Mouse (Mus musculus) left cerebral cortex, adult 2 months (tissue): ENCODE data around the gene Agbl3. TPM values are rescaled to one million over a fixed set of nuclear protein-coding genes. Genes with fewer than 3 reads are reported as not detected.
A peak's percentile ranks its signal among the peaks of the same experiment; 100 is the strongest.

Experiments used
- DNase-seq, 2 experiments: peaks; one replicate each; pipeline ENCODE4 v3.0.0; 2021 to 2022; ENCODE audit warnings: low spot score in 2 of 2, mixed read lengths in 1 of 2; ENCODE audit errors: extremely low spot score in 1 of 2
- H3K27ac ChIP-seq: fragments of 200-600 bp; 2 replicates; pipeline ENCODE4 v1.8.1; 2022
- H3K4me3 ChIP-seq: fragments of 200-600 bp; 2 replicates; pipeline ENCODE4 v1.8.1; 2022
- CTCF ChIP-seq: fragments of 200-600 bp; IDR thresholded peaks from 2 replicates; pipeline ENCODE4 v1.8.1; 2022; ENCODE audit warnings: antibody characterized with exemption, mild to moderate bottlenecking, moderate library complexity
- intact Hi-C: fragments of 180-260 bp; cut with DNase I; formaldehyde crosslinking; loops from one replicate; pipeline ENCODE4 v1.15.1; 2025
- total RNA-seq, 2 experiments: library from RNA; stranded (reverse); gene quantifications; 2 replicates each; pipeline ENCODE4 v1.2.3; 2021

Agbl3 gene
- total RNA-seq, 2 experiments from 2014 or later, result 13.8 to 14.3 TPM

GRCm38 (mm10) chr6:34754448-34754847 is 25.8 kb upstream of the Agbl3 start:
- H3K27ac ChIP-seq, result no peak overlapping the region
- TF ChIP-seq CTCF, result peak; percentile 74
- no peak overlapping the region for H3K4me3 ChIP-seq
- intact Hi-C loops, result loop anchor here (1.0 to 10.0 kb wide), 4 partner anchors 205 to 462 kb away; no protein-coding TSS in a partner anchor
- peak; percentile 44 to 47 for DNase-seq

DNA sequence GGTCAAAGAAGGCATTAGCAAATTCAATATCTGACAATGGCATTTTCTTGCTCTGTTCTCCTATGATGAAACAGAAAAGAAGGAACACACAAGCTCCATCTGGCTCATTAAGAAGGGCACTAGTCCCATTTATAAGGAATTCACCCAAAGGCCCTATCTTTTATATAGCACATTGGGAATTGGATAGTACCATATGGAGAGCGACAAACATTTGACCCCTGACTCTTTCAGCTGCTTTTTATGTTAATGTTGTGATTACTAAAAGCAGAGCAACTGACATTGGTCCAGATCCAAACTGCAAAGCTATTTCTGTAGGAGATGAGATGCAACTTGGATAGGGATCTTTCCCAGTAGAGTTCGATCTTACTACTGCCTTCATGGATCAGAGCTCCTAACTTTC is 21.9 kb upstream of the Agbl3 start:
- intact Hi-C loops, result loop anchor here (10.0 kb wide), 1 partner anchor 384 kb away; no protein-coding TSS in a partner anchor
- no peak for DNase-seq
- Histone ChIP-seq H3K4me3 (no peak overlapping the region), H3K27ac (no peak overlapping the region)
- no peak for TF ChIP-seq CTCF

GRCm38 (mm10) chr6:34760023-34760422 is 20.2 kb upstream of the Agbl3 start:
- intact Hi-C loops, result no loop called here
- Histone ChIP-seq H3K27ac (no peak overlapping the region), H3K4me3 (no peak overlapping the region)
- DNase-seq, result peak; percentile 18 to 38
- TF ChIP-seq CTCF, result peak; percentile 78

- no peak overlapping the region for H3K4me3 ChIP-seq
- TF ChIP-seq CTCF, result no peak
- H3K27ac ChIP-seq, result no peak overlapping the region
- intact Hi-C loops, result no loop called here
- no peak for DNase-seq
Measured at GRCm38 (mm10) chr6:34765721-34766120, 14.5 kb upstream of the Agbl3 start.

GRCm38 (mm10) chr6:34769984-34770383 is 10.2 kb upstream of the Agbl3 start:
- TF ChIP-seq CTCF, result no peak
- H3K4me3 ChIP-seq, result no peak overlapping the region
- H3K27ac ChIP-seq, result no peak overlapping the region
- intact Hi-C loops, result no loop called here
- no peak for DNase-seq

DNA sequence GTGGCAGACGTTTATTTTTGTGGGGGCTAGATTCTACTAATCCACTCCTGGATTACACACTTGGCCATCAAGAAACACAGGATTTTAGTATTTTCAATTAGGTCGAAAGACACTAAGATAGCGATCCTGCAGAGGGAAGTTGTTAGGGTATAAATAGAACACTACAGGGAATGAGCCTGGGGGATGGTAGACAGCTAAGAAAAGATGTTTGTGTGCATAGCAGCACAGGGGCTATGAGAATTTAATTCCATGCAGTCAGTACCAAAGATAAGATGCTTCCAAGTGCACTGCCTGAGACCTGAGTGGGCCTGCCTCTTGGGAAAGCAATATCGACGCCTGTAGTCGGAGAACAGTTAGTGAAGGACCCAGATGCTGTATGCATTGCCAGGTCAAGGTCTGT is 9.7 kb upstream of the Agbl3 start:
- intact Hi-C loops, result no loop called here
- H3K27ac ChIP-seq, result no peak overlapping the region
- H3K4me3 ChIP-seq, result no peak overlapping the region
- TF ChIP-seq CTCF, result no peak
- no peak for DNase-seq

GRCm38 (mm10) chr6:34776396-34776795 is 3.8 kb upstream of the Agbl3 start:
- no peak overlapping the region for H3K4me3 ChIP-seq
- intact Hi-C loops, result no loop called here
- no peak for DNase-seq
- no peak for TF ChIP-seq CTCF
- H3K27ac ChIP-seq, result no peak overlapping the region

- intact Hi-C loops, result no loop called here
- Histone ChIP-seq H3K27ac (no peak overlapping the region), H3K4me3 (no peak overlapping the region)
- no peak for DNase-seq
- no peak for TF ChIP-seq CTCF
Measured at GRCm38 (mm10) chr6:34777094-34777493, 3.1 kb upstream of the Agbl3 start.

DNA sequence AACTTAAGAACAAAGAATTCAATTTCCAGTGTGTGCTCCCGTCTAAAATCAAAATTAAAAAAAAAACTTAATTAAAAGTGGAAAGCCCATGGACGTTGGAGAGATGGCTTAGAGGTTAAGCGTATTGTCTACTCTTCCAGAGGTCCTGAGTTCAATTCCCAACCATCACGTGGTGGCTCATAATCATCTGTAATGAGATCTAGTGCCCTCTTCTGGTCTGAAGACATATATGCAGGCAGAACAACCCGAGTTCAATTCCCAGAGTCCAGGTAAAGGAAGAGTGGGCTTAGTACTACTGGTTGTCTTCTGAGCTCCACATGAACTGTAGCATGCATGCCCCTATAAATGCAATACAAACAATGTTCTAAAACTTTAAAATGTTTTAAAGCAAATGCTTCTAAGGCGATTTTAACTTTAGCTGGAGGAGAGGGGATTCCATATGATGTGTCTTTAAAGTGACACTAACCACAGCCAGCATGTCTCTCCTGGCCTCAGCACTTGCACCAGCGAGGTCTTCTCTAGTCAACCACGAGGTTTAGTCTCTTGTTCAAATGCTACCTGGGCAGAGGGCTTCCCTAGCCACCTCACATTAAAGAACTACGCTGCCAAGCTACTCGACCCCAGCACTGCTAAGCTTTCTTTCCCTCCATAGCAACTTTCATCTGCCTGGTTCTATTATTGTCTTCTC is 2.1 kb upstream of the Agbl3 start:
- intact Hi-C loops, result no loop called here
- no peak overlapping the region for H3K27ac ChIP-seq
- TF ChIP-seq CTCF, result peak; percentile 34
- DNase-seq, result no peak
- no peak overlapping the region for H3K4me3 ChIP-seq

GRCm38 (mm10) chr6:34780943-34781289 is 684 bp downstream of the Agbl3 start:
- intact Hi-C loops, result loop anchor here (1.0 to 2.0 kb wide), 2 partner anchors 52 to 97 kb away; partner anchors contain the start of gene Cyren
- no peak for TF ChIP-seq CTCF
- peak overlapping the region; percentile 98 for H3K27ac ChIP-seq
- peak overlapping the region; percentile 74 for H3K4me3 ChIP-seq
- no peak for DNase-seq

DNA sequence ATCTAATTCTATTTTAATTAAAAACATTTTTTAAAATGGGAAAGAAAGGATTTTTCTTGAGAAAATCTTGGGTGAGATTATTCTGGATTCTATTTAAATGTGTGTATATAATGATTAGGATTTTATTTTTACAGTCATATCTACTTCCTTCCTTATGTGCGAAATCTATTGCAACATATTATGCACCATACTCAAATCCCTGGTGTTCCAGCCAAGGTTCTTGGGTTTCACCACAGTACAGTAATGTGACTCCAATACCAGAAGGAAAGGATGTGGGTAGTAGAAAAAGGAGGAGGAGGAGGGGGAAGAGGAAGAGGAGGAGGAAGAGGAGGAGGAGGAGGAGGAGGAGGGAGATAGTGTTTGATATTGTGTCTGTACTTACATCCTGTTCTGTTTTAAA is 2.3 kb downstream of the Agbl3 start:
- intact Hi-C loops, result no loop called here
- H3K27ac ChIP-seq, result no peak overlapping the region
- DNase-seq, result no peak
- TF ChIP-seq CTCF, result no peak
- no peak overlapping the region for H3K4me3 ChIP-seq

DNA sequence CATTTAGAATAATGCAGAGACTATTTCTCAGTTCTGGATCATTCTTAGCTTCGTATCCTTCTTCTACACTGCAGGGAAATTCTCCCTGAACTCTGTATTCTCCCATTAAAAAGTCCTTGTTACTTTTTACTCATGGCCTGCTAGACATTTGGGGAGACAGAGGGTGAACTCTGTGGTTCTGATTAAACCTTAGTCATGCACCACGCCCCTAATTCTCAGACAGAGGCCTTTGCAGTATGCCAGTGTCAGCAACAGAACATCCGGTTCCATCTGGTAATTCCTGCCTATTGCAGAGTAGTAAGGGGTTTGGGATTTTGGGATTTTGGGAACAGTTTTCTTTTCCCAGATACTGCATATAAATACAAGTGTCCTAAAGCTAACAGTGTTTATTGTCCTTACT is 16.6 kb downstream of the Agbl3 start:
- no peak for DNase-seq
- Histone ChIP-seq H3K27ac (no peak overlapping the region), H3K4me3 (no peak overlapping the region)
- TF ChIP-seq CTCF, result no peak
- intact Hi-C loops, result no loop called here

GRCm38 (mm10) chr6:34797887-34798286 is 17.7 kb downstream of the Agbl3 start:
- no peak for TF ChIP-seq CTCF
- no peak for DNase-seq
- Histone ChIP-seq H3K27ac (no peak overlapping the region), H3K4me3 (no peak overlapping the region)
- intact Hi-C loops, result no loop called here
